Mouse (Mus musculus) midbrain, postnatal 0 days (tissue): ENCODE measurements at regions not wholly inside any gene's neighbourhood (a gene's known extent, or its start where the extent isn't known, plus 50 kb on each side); places are given as distances from the start of the nearest gene placed in this dataset.

Experiments
- ATAC-seq: fragments of 200-750 bp; cut with Nextera tagmentation; 2 replicates; pipeline ENCODE4 v1.8.0; 2017; ENCODE audit warnings: moderate number of reproducible peaks, mild to moderate bottlenecking, moderate TSS enrichment, moderate library complexity; ENCODE audit not compliant: low FRiP score
- DNase-seq: peaks from one replicate; pipeline ENCODE4 v3.0.0-alpha.2; 2015; ENCODE audit warnings: low spot score
- H3K27ac ChIP-seq: fragments of 300-500 bp; sonication (generic); 2 replicates; pipeline ENCODE4 v1.5.1; 2014; ENCODE audit warnings: low read depth, mild to moderate bottlenecking, low read length, mixed read lengths
- H3K27me3 ChIP-seq: fragments of 300-500 bp; sonication (generic); 2 replicates; pipeline ENCODE4 v1.6.1; 2014; ENCODE audit warnings: low read length, control low read depth, mixed read lengths; ENCODE audit not compliant: insufficient read depth
- H3K36me3 ChIP-seq: fragments of 300-500 bp; sonication (generic); 2 replicates; pipeline ENCODE4 v1.6.1; 2014; ENCODE audit warnings: low read length, control low read depth, mixed read lengths; ENCODE audit not compliant: insufficient read depth
- H3K4me1 ChIP-seq: fragments of 300-500 bp; sonication (generic); 2 replicates; pipeline ENCODE4 v1.6.1; 2014; ENCODE audit warnings: mild to moderate bottlenecking, control low read depth, antibody characterized with exemption, low read length, mixed read lengths; ENCODE audit not compliant: insufficient read depth
- H3K4me2 ChIP-seq: fragments of 300-500 bp; sonication (generic); 2 replicates; pipeline ENCODE4 v1.6.1; 2014; ENCODE audit warnings: low read depth, mild to moderate bottlenecking, low read length, mixed read lengths; ENCODE audit not compliant: poor library complexity, severe bottlenecking
- H3K4me3 ChIP-seq: fragments of 300-500 bp; sonication (generic); 2 replicates; pipeline ENCODE4 v1.5.1; 2014; ENCODE audit warnings: low read depth, mild to moderate bottlenecking, low read length, moderate library complexity
- H3K9ac ChIP-seq: fragments of 300-500 bp; sonication (generic); replicated peaks from 2 replicates; pipeline ENCODE4 v1.6.1; 2014; ENCODE audit warnings: mild to moderate bottlenecking, low read length, moderate library complexity, mixed read lengths; ENCODE audit not compliant: poor library complexity, severe bottlenecking
- H3K9me3 ChIP-seq: fragments of 300-500 bp; sonication (generic); 2 replicates; pipeline ENCODE4 v1.6.1; 2016; ENCODE audit warnings: low read length, control low read depth
- CTCF ChIP-seq: IDR thresholded peaks from 2 replicates; pipeline ENCODE4 v1.5.1; 2016; ENCODE audit warnings: antibody characterized with exemption, mild to moderate bottlenecking
- WGBS: fragments of 180-500 bp; shearing (Covaris S2); extraction: QIAGEN DNeasy Blood & Tissue Kit; methylation state at CpG from one replicate; pipeline ENCODE4 v1.1.7; 2014; 5-methylcytosine and 5-hydroxymethylcytosine counted together

DNA sequence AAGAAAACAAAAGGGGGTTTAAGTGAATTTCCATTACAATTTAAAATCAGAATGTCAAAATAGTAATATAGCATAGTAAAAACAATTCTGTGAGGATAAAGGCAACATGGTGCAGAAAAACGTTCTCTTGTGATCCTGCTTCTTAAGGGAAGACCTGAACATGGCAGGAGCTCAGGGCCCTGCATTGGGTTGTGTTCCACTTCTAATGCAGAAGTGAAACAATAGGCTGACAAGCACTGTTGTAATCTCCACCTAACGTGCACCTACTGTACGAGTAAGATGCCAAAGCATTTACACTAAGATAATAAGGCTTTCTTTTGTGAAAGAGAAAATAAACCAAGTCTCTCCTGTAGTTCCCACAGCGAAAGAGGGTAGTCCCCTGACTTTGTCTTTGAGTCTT is 136.3 kb upstream of the Zc3h15 start:
- no peaks in the 10 kb centered on the region for H3K4me1 ChIP-seq
- ATAC-seq: no peak
- H3K9ac ChIP-seq: no peak overlapping the region
- no peak for TF ChIP-seq CTCF
- DNase-seq: no peak
- no peaks in the 10 kb centered on the region for H3K36me3 ChIP-seq
- H3K9me3 ChIP-seq: no peaks in the 10 kb centered on the region
- no peaks in the 10 kb centered on the region for H3K27me3 ChIP-seq
- H3K27ac ChIP-seq: no peak overlapping the region
- H3K4me3 ChIP-seq: no peak overlapping the region
- H3K4me2 ChIP-seq: no peak overlapping the region
- WGBS: 77% methylated on average over 4 of the region's 4 CpGs

- H3K36me3 ChIP-seq: no peaks in the 10 kb centered on the region
- no peaks in the 10 kb centered on the region for H3K9me3 ChIP-seq
- no peak for DNase-seq
- no peaks in the 10 kb centered on the region for H3K4me1 ChIP-seq
- no peak for ATAC-seq
- H3K27me3 ChIP-seq: no peaks in the 10 kb centered on the region
- TF ChIP-seq CTCF: no peak
- no peak overlapping the region for H3K4me3 ChIP-seq
- H3K4me2 ChIP-seq: no peak overlapping the region
- no peak overlapping the region for H3K9ac ChIP-seq
- H3K27ac ChIP-seq: no peak overlapping the region
These were observed 94.8 kb upstream of the Zc3h15 start for GRCm38 (mm10) chr2:83549454-83549853.

DNA sequence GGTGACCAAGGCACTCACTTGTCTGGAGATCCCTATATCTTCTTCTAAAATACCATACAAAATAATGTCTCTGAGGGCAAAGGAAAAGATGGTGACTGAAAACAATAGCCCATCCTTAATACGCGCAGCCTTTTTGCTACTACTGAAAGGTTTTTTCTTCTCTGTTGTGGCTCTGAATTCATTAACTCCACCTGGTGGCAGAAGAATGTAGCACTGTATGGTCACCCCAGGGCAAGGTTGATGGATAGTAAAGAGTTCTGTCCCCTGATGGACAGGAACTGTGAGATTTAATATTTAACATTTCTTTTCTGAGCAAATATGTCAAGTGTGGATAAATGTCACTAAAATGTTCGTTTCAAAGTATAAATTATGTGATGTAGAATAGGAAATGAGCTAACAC is 91.9 kb upstream of the Zc3h15 start:
- Histone ChIP-seq H3K4me1 (no peaks in the 10 kb centered on the region), H3K27me3 (no peaks in the 10 kb centered on the region), H3K36me3 (no peaks in the 10 kb centered on the region), H3K27ac (no peak overlapping the region), H3K9ac (no peak overlapping the region), H3K4me2 (no peak overlapping the region), H3K4me3 (no peak overlapping the region), H3K9me3 (no peaks in the 10 kb centered on the region)
- DNase-seq (peak; percentile 11), ATAC-seq (no peak)
- WGBS: 63% methylated on average over 3 of the region's 3 CpGs
- TF ChIP-seq CTCF: peak; percentile 65
